Mouse (Mus musculus): Measurements from ENCODE around the gene A26c2. TPM values are rescaled to one million over a fixed set of nuclear protein-coding genes. Genes with fewer than 3 reads are reported as not detected.

A26c2 gene
- not detected in 2 replicates for total RNA-seq (2021)
- long read RNA-seq, experiment 1 = 0 reads
- long read RNA-seq, experiment 2 = 0 reads

DNA sequence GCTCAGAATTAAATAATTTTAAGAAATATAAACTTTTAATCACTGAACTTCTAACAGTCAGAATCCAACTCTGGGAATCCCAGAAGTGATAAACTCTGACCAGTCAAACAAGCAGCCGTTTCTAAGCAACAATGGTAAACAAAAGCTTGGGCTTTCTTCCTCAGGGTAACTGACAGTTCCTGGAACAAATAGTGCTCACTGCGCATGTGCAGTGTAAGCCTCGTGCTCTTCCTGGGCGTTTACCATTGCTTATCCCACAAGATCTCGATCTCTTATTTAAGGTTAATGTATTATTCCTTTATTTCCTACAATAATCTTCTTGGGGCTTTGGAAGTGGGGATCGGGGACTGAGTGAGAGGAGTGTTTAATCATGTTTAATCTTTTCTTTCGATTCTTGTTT, at the start of gene A26c2:
TSS of gene A26c2 (minus strand) at position 101 of the 400 bp plus-strand sequence.
- no peak for DNase-seq

DNA sequence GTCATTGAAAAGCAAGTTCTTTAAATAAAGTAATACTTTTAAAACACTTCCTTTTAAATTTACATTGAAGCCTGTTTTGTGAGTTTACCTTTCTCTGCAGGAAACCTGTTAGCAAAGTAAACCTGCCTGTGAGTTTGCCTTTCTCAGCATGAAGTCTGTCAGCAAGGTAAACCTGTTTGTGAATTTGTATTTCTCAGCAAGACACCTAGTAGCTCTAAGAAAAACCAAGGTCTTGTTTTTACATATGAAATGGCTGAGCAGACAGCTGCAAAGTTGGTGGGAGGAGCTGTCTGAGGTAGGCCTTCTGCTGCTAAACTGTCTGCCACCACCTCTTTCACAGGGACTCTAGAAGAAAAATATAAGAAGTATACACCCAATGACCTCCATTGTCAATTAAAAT, 28.0 kb upstream of the A26c2 start:
- DNase-seq = no peak
